Mouse (Mus musculus) cerebellum, adult 11-12 months (tissue): Measurements from ENCODE around the gene Gns.

ENCODE experiments used
- DNase-seq: peaks from one replicate; pipeline ENCODE4 v3.0.0; 2022

Gene Gns

DNA sequence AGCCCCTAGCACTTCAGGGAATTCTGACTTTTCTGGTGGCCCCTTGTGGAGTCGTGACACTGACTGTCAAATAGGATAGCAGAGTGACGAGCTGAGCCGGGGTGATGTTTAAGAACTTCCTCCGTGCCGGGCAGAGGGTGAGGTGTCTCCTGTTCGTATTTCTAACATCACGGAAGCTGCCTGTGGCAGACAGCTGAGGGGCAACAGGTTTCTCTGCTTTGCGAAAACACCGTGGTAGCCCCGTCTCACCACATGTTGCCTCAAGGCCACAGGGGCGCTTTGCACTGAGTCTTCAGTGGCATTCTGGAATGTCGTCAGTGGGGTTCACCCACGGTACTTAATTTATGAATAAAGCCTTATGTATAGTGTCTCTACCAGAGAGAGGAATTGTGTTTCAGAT lies 2.4 kb downstream of the Gns start:
- DNase-seq = no peak

DNA sequence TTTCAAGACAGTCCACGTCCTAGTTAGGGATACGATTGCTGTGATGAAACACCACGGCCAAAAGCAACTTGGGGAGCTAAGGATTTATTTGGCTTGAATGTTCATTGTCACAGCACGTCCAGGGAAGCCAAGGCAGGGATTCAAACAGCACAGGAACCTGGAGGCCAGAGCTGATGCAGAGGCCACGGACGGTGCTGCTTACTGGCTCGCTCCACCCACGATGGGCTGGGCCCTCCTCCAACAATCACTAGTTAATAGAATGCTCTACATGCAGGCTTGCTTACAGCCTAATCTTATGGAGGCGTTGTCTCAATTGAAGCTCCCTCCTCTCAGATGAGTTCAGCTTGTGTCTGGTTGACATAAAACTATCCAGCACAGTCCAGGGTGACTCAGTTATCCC lies 2.9 kb downstream of the Gns start:
- no peak for DNase-seq

DNA sequence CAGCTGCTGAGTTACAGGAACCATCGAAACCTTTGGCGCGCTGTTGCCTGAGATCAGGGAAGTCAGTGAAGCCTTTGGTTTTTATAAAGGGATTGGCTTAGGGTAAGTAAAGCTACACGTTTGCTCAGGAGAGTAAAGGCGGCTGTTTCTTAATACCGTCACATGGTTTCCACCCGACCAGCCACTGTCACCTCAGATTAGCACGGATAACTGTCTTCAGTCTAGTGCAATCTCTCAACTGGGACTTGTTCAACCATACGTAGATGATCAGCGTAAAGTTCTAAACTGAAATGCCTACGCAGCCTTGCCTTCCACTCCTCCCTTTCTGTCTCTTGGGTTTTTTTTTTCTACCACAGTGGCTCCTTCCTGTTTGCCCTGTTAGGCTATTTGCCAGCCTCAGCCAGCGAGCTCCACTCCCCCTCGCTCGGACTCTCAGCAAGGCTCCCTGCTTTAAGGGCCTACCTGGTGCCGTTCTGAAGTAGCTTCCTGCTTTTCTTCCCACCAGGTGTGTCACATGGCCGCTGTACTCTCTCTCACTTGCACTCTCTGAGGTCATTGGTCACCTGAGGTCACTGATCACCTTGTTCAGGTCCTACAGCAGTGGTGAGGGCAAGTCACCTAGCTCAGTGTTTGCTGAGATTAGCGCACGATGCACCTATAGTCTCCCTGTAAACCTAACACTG lies 4.0 kb downstream of the Gns start:
- no peak for DNase-seq

DNA sequence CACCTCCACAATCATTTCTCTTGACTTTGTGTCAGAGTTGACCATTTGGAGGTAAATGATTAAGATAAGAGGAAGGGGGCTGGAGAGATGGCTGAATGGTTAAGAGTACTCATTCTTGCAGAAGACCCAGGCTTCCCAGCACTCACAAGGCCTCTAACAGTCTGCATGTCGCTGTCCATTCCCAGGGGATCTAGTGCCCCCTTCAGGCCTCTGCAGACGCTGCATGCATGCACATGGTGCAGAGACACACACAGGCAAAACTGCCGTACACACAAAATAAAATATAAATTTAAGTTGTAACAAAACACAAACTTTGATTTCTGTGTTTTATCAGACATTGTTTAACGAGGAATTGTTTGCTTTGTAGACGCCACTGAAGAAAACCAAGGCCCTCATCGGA lies 5.9 kb downstream of the Gns start:
- no peak for DNase-seq

DNA sequence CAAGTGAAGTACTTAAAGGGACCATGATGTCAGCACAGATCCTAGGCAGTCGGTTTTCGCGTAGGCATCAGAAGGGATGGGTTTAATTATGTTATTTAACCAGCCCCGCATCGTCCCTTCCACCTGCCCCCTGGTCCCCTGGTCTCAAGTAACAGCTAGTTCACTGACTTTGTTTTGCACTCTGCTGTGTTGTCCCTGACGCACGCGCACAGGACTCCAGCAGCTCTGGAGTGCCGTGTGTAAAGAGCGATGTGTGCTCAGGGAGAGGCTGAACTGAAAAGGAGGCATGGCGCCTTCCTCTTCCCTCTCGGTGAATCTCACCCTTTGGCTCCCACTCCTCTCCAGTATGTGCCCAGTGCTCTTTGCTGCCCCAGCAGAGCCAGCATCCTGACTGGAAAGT lies 9.1 kb downstream of the Gns start:
- DNase-seq = no peak

DNA sequence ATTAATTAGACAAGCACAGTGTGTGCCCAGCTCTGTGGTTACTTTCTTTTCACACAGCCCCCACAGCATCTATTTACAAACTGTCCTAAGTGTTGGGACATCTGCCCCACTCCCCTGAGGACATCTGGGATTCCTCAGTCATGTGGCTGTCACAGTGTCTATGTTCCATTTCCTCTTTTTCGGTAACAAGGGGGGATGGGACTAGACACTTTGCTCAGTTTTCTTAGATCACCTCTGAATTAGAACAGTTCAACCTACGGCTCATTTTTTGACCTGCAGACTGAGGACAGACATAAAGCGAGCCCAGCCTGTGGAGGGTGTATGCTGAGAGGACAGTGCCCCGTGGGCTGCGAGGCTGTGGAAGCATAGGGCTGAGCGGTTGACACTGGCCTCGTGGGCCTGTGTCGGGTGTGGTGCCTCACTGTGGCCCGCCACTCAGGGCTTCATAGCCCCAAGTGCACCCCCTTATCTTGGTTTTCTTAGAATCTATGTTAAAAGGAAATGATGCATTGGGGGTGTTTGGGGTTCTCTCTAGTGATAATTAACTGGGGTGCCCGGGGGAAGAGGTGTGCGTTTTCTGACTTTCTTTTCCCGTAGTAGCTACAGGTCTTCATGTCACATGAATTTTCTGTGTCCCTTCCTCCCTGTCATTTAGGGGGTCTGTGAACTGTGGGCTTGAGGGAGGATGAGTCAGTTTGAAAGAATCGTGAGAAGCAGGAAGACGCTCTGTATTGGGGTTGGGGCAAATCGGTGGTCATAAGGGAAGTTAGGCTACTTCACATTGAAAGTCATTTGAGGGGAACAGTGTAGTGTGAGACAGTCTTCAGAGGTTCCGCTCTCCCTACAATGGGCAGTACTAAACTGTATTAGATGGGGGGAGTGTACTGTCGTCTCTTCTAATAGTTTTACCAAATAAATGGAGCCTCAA lies 10.1 kb downstream of the Gns start:
- no peak for DNase-seq

DNA sequence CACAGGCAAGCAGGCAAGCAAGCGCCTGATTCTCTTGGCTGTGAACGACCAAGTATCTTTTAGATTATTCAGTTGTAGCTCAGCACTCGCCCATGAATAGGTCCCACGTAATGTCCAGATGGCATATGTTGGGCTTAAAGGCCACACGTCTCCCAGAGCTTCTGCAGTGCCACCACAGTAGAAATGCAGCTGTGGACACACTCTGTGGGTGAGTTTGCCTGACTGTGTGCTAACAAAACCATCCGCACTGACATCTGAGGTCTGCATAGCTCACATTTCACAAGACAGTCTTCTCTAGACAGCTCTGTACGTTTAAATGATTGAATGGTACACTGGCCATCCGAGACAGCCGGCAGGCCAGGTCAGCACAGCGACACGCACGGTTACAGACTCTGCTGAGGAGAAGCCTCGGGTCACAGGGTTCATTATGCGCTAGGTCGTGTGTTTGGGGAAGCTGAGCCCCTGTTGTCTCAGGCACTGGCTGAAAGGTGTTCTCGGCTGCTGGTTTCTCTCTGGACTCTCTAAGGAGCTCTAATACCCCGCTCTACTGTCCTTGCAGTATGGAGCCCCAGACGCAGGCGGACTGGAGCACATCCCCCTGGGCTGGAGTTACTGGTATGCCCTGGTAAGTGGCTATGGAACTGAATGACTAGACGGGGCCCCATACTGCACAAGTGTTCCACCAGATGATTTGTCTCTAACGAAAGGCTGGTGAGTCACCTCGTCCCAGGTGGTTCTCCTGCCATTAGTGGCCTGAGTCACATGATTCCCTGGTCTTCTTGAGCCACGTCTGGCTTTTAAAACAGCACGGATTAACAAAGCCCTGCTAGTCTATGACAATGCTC lies 11.0 kb downstream of the Gns start:
- no peak for DNase-seq

DNA sequence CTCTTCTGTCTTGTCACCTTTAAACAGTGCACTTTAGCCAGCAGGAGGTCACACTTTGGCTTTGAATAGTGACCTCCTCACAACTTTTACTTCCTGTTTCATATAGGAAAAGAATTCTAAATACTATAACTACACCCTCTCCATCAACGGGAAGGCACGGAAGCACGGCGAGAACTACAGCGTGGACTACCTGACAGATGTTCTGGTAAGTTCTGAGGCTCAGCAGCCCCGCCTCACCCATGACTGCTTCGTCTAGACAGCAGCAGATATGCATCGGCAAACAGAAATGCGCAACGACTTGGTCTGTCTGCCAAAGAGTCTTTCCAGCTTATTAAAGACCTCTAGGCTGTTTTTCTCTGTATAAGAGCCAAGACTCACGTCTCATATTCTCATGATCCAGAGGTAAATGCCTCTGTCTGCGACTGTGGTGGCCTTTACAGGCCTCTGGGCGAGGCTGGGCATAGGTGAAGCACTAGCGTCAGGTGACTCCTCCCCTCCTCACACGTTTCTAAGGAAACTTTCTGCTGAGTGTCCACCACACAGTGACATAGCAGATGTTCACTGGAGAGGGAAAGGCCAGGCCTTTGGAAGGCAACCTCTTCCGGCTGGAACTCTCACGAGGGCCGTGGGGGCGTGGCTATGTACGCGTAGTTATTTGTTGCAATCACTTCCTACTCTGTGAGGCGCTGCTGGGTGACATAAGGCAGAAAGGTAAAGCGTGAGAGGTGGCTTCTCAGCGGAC lies 11.8 kb downstream of the Gns start:
- DNase-seq = no peak

DNA sequence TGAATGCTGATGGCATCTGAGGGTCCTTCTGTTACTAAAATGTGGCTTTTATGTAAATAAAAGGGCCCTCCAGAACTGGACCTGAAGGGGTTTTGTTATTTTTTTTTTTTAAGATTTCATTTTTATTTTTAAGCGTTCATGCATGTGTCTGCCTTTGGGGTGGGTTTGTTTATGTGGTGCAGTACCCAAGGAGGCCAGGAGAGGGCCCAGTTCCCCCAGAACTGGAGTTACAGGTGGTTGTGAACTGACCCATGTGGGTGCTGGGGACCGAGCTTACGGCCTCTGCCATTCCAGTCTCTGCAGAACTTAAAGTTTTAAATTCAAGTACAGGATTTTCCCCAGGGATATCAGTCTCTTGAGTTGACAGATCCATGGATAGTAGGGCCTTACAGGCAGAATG lies 14.5 kb downstream of the Gns start:
- no peak for DNase-seq

DNA sequence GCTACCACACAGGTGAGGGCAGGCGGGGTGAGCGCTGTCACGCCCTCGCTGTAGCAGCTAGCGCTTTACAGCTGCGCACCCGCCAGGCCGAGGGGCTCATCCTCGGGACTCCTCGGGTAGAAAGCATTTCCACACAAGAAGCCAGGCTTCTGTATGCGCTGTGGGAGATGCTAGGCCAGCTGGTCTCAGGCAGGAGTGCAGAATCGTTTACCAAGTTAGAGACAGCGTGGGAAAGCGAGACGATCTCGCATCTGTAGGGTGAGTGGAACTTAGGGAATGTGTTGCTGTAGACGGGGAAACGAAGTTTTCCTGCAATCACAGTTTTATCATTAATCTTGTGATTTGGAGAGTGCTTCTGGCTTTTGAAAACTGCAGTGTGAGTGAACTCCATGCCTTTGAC lies 16.4 kb downstream of the Gns start:
- DNase-seq = no peak

DNA sequence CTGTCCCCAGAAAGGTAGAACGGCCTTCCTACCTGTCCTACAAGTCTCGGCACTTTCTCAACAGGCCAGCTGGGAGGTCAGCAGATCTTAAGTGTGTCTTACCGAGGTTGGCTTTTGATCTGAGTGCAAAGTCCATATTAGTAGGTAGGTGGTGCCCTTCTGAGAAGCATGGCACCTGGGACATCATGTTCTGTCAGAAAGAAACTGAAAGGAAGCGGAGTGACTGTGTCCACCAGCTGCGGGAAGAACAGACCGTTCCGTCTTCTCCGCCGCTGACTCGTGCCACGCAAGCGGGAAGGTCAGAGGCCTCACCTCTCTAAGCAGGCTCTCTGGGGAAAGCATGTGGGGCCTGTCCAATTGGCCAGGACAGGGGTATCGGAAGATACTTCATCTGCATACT lies 19.8 kb downstream of the Gns start:
- no peak for DNase-seq

DNA sequence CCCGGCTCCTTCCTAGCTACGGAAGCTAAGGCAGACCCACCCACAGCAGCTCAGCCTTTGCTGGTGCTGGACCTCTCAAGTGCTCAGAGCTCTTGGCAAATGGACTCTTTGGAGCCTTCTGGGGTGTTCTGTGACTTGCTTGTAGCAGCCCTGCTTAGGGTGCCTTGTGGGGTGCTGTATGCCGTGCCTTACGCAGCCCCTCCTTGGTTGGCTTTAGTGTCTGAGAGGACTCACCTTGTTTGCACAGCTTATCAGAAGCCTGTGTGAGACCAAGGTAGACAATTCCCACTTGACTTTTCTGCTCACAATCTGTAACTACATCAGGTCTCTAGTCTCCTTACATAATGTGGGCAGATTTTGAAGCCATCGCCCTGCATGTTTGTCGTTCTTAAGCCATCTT lies 20.8 kb downstream of the Gns start:
- DNase-seq = no peak

DNA sequence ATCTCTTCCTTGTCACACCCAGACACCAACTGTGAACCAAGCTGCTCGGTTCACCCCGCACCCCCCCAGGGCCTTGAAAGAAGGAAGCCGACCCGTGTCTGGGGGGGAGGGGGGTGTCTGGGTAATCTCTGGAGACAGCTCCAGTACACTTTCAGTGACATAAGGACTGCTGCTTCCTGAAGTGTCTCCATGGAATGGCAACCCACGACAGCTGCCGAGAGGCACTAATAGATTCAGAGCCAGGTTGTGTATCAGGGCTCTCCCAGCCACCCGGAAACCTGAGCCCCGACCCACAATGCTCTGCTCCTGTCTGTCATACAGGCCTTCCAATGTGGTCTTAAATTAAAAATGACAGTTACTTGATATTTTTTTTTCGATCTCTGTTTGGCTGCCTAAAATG lies 21.5 kb downstream of the Gns start:
- DNase-seq = no peak

DNA sequence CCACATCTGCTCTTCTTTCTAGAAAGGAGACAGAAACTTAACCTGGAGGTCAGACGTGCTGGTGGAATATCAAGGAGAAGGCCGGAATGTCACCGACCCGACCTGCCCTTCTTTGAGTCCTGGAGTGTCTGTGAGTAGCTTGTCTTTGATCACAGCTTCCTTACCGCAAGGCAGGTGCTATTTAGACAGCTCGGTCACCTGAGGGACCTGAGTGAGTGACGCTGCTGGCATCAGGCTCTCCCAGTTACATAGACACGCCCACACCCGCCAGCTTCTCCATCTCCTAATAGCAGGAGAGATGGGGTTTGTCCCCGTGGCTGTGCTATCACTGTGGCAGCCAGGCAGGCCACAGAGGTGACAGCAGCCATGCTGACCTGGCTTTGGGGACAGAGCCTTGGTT lies 25.7 kb downstream of the Gns start:
- no peak for DNase-seq

DNA sequence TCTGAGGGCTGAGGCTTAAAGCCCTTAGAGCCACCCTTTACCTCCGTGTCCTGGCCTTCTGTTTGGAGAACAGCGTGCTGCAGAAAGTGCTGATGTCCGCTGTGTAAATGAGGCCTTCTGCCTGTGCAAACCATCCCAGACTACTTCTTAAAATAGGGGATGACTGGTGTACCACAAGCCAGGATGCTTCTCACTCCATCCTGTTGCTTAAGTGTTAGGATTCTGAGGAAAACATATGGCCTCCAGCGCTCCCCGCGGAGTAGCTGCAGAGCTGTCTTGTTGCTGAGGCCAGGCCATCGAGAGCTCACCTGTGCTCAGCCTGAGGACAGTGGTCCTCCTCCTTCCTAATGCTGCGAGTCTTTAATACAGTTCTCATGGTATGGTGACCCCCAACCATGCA lies 27.0 kb downstream of the Gns start:
- peak; percentile 49 for DNase-seq

DNA sequence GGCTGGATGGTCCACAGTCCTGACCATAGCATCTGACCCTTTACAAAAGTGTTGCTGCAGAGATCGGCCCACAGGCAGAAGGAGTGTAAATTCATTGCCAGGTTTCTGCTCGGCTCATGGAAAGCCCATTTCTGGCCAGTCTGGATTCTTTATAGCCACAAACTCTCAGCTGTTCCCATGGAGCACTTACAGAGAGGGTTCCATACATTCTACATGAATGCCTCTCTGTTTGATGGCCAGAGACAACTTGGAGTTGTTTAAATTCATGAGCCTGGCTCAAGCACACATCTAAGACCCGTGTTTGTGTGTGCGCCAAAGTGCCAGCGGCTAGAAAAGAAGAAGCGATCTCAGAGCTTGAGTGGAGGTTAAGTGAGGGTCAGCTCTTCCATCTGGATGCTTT lies 29.4 kb downstream of the Gns start:
- no peak for DNase-seq

DNA sequence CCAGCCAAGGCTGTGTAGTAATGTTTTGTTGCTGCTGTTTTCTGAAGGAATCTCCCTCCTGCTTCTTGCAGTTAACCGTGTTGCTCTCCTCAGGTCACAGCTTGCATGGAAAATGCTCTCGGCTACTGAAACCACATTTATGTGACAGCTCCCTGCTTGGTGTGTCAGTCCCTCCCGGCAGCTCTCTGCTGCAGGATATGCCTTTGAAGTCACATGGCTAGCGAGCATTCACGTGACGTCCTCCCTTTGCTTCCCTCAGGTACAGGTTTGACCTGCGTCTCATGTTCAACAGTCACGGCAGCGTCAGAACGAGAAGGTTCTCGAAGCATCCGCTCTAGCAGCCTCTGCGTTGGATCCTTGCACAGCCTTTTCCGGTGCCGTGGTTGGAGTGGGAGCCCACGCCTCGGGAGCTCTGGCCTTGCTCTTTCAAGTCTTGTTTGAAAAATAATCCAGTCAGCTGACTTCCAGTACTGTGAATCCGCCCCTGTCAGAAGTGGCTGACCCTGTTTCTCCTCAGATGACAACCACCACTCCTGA lies 30.0 kb downstream of the Gns start:
- no peak for DNase-seq

DNA sequence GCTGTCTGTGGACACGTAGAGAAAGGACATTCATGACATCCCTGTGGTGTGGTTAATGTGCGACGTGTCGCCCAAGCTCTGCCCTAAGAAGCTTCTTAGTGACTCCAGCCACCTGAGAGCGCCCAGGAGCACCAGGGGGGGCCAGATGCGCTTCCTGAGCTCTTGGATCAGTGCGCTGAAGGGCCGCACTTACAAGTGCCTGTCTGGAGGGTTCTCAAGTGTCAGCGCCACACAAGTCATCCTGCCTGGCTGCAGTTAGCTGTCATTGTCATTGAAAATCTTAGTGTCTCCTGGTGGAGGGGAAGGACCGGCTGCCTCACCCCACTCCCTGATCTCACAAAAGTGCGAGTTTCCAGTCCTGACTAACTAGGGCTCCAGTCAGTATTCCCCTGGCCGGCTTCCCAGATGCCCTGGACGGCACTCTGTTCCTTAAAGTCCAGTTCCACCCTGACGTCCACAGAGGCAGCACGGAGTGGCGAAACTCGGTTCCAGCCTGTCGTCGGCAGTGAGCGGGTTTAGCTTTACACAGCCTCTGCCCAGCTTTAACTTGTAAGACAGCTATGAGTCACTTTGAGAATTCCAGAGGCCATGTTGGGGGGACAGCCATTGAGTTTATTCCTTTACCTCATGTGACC lies 30.8 kb downstream of the Gns start:
- DNase-seq = no peak

DNA sequence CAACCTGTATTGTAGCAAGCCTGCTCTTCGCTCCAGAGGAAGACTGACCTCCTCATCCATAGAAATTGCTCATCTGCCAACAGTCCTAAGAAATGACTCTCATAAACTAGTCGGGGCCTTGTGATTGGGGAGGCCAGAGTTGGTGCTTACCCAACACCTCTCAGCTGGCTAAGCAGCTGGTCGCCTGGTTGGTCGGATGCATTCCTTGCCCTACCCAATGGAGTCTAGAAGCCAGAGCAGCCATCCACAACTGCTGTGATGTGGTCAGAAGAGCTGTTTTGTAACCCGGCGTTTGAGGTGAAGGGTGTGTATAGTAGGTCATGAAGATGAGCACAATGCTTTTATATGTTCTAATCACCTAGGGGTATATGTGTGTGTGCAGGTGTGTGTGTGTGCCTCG lies 33.7 kb downstream of the Gns start:
- no peak for DNase-seq

DNA sequence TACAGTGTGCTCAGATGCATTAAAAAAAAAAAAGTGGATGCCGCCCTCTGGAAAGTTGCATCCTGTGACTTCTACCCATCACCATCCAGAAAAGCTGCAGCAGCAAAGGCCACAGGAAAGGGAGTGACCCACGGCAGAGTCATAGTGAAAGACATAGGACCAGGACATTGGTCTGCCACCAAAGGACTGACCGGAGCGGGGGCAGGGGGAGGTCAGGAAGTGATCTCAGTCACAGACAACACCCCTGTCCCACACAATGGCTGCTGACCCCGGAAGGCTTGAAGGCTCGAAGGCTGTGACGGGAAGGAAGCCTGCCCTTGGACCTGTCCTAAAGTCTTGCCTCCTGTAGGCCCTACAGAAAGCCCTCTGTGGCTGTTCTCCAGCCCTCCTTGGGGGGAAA lies 36.1 kb downstream of the Gns start:
- no peak for DNase-seq

DNA sequence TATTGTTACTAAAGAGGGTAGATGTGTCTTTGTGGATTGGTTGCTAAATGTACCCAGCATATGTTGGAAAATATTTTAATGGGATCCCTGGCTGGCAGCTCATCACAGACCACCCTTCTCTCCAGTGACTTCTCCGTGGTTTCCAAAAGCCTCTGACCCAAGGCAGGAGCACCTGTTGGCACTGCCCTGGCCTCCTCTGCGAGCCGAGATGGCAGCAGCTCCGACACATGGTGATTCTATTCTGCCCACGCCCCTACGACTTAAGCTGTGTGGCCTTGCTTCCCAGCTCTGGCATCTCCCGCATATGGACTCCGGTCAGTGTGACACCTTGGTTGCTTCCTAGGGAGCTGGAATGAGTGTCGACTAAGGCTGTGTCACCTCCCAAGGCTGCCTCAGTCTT lies 38.2 kb downstream of the Gns start:
- no peak for DNase-seq

DNA sequence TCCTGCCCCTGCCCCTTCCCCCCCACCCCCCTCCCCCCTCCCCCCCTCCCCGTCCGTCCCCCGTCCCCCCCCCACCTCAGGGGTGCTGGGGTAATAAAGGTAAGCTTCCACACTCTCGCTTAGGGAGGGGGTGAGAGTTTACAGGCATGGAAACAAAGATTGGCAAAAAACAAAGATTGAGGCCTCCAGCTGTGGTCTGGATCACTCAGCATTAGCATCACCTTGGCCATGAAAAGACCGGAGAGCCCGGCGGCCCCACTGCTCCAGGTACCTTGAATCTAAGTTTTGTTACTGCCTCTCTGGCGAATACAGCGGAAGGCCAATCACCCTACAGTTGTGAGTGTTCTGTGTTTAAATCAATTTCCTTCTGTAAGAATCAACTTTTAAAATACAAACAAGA lies 39.1 kb downstream of the Gns start:
- DNase-seq = no peak
